Mouse (Mus musculus) C2C12 (cell line): ENCODE measurements around the gene Wdr19.

Source experiments
- CTCF ChIP-seq: IDR thresholded peaks from one replicate; pipeline ENCODE4 v1.5.1; 2011; ENCODE audit not compliant: control insufficient read depth, insufficient read depth, insufficient read length
- MAX ChIP-seq: IDR thresholded peaks from one replicate; pipeline ENCODE4 v1.6.1; 2011; ENCODE audit warnings: mild to moderate bottlenecking, control low read depth
- MYOD1 ChIP-seq: IDR thresholded peaks from one replicate; pipeline ENCODE4 v1.6.1; 2011; ENCODE audit warnings: low read depth; ENCODE audit not compliant: control insufficient read depth, insufficient read length
- USF1 ChIP-seq: IDR thresholded peaks from one replicate; pipeline ENCODE4 v1.6.1; 2011; ENCODE audit warnings: low read depth, mild to moderate bottlenecking, control low read depth, moderate library complexity

GRCm38 (mm10) chr5:65281216-65281615 is 81.7 kb downstream of the Wdr19 start:
- TF ChIP-seq CTCF (no peak), MYOD1 (no peak), MAX (no peak), USF1 (no peak)
